Mouse (Mus musculus): ENCODE results near the gene Ly6g5c.

The Ly6g5c gene

DNA sequence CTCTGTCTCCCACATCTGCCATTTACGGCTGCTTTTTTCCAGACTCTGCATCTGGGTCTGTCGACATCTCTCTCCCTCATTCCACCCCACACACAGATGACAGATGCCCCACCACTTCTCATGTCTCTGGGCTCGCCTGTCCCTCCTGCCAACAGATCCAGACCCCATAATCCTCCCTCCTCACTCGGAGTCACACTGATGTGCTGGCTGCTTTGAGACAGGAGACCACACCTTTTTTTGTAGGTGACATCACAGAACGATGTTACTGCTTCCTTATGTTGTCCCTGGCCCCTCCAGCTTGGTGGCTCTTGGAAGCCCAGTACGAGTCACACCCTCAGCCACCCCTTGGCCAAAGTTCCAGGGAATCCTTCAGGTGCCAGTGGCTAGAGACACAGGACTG is 27.8 kb upstream of the Ly6g5c start:
- no peak for ATAC-seq (ENCODE audit: insufficient number of reproducible peaks, low FRiP score, low TSS enrichment)

DNA sequence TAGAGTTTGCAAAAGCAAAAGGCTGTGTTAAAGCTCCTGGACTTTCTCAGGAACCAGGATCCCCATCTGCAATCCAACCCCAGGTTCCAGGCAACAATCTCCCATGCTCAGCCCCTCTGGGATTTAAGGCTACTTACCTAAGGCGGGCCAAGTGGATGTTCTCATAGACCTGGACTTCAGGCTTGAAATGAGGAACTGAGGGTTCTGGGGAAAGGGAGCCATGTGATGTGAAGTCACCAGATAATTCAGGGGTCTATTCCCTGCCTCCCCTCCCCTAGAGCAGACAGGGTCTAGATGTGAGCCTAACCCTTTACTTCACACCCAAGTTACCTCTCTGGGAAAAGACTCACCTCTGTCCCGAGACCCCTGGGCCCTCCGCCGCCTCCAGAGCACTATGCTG is 27.4 kb upstream of the Ly6g5c start:
- no peak for ATAC-seq (ENCODE audit: insufficient number of reproducible peaks, low FRiP score, low TSS enrichment)

DNA sequence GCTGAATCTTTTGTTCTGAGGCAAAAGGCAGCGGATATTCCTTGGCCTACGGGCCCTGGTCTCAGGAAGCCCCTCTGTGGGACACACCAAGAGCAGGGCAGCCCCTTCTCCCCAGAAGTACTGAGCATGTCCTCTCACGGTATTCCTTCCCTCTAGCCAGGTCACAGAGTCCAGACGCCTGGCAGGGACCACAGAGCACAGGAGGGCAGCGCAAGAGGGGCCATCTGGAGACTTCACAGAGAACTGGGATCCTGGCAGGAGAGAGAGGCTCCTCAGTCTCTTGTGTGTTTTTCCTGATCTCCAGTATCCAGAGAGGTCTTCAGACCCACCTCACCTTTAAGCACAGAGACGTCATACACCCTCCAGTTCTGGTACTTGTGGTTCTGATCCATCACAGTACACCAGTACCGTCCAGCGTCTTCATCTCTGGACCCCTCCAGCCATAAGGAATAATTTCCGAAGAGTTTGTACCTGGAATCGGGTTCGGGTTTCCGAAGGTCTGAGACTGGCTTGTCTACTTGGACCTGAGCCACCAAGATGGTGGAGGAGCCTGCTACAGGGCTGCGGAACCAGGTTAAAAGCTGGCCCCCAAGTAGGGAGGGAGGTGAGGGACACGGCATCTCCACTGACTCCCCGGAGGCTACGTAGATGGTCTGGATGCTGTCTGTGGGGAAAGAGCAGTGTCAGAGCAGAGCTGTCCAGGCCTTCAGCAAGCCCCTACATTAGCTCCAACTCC is 25.1 kb upstream of the Ly6g5c start:
- peak; percentile 65; the same call in 1 of the 2 replicates for ATAC-seq (ENCODE audit: insufficient number of reproducible peaks, low FRiP score, low TSS enrichment)

DNA sequence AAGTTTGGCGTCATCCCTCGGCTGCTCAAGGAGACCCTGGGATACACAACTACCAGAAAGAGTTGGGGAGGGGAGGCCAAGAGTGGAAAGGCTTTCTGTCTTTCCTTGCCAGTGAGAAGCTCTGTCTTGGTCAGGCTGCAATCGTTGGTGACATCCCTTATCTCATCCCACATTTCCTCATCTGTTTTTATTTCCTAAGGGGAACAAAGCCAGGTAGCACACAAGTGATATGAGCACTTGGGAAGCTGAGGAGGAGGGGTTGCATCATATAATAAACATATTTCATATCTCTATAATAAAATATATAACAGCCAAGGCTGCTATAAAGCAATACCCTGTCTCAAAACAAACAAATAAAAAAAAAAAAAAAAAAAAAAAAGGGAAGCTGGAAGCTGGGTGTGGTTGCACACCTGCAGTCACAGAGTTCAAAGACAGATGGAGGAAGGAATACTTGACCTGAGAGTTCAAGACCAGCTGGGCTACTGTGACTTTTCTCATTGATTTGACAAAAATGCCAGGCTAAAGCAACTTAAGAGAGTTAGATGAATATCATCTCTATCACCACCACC is 24.1 kb upstream of the Ly6g5c start:
- no peak for ATAC-seq (ENCODE audit: insufficient number of reproducible peaks, low FRiP score, low TSS enrichment)

DNA sequence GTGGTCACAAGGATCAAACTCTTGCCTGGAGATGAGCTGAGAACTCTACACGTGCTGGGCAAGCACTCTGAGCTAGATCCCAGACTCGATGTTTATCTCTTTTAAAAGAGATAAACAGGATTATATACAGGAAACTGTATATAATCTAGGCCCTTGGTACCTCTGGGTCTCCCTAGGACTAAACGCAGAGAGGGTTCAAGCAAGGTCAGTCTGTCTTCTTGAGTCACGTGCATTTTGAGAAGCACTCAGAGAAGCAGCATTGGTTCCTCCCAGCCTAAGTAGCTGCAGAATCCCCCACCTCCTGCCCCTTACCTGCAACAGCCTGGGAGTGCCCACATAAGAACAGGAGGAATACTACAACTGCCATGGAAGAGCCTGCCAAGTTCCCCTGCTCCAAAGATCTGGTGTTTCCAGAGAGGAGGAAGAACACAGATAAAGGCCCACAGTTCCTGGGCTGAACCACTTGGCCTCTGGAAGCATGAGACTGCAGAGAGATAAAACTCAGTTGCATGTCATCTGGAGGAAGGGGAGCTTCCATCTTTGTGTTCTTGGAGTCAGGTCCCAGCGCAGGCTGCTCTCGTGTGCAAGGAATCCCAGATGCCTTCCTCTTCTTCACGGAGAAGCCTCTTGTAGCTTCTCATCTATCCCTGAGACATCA is 22.7 kb upstream of the Ly6g5c start, which contains the start of gene Ly6g6f:
Gene Ly6g6f, minus strand, starts transcription at position 403 of the 658 bp plus-strand sequence.
- ATAC-seq (ENCODE audit: insufficient number of reproducible peaks, low FRiP score, low TSS enrichment), result no peak

DNA sequence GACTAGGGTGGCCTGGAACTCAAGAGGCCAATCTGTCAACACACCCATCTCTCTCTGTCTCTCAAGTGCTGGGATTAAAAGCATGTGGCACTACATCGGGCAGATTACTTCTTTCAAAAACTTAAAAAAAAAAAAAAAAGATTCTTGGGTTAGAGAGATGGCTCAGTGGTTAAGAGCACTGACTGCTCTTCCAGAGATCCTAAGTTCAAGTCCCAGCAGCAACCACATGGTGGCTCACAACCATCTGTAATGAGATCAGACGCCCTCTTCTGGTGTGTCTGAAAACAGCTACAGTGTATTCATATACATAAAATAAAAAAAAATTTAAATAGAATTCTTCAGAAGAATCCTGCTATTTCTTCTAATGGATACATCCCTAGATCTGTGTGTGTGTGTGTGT is 19.9 kb upstream of the Ly6g5c start:
- no peak for ATAC-seq (ENCODE audit: insufficient number of reproducible peaks, low FRiP score, low TSS enrichment)

DNA sequence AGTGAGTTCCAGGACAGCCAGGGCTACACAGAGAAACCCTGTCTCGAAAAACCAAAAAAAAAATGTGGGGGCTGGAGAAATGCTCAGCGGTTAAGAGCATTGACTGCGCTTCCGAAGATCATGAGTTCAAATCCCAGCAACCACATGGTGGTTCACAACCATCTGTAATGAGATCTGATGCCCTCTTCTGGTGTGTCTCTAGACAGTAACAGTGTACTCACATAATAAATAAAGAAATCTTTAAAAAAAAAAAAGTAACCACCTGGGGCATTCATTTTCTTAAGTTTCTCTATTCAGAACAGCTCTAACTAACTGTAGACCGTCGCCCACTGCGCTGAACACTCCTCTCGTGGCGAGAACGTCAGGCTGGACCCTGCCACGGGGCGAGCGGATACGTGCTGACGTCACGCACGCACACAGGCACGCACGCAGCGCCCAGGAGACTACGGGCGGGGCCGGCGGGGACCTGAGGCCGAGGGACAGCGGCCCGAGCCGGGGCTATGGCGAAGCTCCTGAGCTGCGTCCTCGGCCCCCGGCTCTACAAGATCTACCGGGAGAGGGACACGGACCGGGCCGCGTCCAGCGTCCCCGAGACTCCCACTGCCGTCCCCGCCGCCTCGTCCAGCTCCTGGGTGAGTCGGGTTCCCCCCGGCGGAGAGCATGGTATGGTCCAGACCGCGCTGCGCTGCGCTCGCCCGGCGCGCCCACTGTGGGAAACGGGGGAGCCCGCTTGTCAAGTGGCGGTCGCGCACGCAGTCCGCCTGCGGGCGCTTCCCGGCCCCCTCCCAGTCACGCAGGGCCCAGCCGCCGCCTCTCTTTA is 19.0 kb upstream of the Ly6g5c start, which contains the start of gene Abhd16a:
Gene Abhd16a, plus strand, starts transcription at position 439 of the 820 bp plus-strand sequence.
- ATAC-seq (ENCODE audit: insufficient number of reproducible peaks, low FRiP score, low TSS enrichment), result peak; percentile 83

DNA sequence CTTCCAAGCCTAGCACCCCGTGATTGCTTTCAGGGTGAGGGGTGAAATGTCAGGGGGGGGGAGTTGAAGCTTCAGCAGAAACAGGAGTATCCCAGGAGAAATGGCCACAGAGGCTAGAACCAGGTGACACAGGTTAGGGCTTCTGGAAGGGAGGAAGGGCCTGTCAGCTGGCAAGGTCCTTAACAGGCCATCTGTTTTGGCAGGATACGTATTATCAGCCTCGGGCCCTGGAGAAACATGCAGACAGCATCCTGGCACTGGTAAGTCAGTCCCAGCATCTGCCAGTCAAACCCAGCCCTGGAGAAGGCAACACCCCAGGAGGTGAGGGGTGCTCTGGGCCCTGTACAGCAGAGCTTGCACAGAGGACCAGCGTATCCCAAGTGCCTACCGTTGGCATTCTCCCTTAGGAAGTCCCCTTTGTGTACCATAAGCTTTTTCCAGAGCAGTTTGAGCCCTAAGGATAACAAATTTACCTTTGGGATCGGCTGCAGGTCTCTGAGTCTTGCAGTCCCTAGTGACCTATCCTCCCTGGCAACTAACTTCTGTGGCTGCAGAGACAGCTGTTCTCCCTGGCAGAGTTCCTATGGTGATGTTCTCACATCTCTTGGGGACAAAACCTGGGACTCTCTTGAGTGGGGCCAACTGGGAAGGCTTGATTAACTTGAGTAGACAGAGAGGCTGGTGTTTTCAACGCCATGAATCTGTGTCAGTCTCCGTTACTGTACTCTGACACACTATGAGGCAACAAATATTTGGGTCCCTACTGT is 17.7 kb upstream of the Ly6g5c start:
- ATAC-seq (ENCODE audit: insufficient number of reproducible peaks, low FRiP score, low TSS enrichment), result peak; percentile 83

DNA sequence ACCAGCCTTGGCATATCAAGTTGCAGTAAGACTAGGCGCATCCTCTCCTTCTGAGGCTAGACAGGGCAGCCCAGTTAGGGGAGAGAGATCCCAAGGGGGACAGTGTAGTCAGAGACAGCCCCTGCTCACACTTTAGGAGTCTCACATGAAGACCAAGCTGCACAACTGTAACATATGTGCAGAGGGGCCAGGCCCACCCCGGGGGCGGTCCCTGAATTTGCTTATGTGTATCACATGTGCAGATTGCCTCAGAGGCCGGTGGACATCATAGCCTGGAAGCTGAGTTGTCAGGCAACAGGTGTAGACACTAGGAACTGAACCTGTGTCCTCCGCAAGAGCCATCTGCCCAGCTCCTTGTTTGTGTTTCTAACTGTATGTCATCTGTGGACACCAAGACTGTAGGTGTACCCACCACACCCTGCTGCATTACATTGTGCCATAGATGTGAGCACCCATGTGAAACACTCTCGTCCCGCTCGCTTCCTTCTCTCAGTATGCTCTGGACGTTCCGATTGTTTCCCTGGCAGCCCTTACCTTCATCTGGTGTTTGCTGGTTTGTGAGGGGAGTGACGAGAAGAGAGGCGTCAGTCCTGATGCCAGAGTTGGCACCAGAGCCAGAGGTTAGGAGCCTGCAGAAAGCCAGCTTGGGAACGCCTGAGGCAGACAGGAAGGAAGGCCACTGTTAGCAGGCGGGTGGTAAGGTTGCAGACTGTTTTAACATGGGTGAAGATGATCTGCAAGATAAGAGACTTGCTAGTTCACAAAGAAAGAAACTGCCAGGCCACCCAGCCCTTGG is 15.5 kb upstream of the Ly6g5c start:
- ATAC-seq (ENCODE audit: insufficient number of reproducible peaks, low FRiP score, low TSS enrichment), result no peak

DNA sequence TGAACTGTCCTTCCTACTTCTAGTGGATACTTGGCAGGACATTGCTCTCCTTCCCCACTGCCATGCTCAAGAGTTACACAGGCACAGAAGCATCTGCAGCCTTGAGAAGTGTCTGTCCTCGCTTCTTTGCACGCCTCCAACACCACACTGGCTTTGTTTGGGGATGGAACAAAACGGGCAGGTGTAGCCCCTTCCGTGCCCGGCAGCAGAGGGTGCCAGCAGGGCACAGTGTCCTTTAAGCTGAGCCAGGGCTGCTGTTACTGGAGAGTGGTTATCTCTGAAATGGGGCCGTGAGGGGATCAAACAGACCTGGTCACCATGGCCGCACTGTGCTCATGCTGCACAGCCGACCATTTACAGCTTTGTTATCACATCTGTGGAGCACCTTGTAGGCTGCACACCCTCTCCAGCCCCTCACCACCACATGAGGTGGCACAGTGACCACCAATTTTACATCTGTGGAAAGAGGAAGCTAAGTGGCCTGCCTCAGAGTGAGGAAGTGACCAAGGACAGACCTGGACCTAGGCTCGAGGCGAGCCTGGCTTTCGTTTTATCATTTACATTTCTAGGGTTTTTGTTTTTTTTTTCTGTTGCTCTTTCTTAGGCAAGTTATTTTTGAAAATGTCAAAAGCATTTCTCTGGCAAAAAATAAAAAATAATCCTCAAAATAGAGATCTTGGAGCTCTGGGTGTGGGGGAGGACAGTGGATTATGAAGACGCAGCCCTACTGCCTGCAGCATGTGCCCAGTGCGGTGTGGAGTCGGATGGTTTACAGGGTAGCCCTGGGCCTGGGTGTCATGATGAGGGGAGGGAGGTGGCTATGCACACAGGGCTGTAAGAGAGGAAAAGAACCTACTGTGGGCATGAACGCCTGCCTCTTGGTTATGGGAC is 13.4 kb upstream of the Ly6g5c start:
- no peak for ATAC-seq (ENCODE audit: insufficient number of reproducible peaks, low FRiP score, low TSS enrichment)

DNA sequence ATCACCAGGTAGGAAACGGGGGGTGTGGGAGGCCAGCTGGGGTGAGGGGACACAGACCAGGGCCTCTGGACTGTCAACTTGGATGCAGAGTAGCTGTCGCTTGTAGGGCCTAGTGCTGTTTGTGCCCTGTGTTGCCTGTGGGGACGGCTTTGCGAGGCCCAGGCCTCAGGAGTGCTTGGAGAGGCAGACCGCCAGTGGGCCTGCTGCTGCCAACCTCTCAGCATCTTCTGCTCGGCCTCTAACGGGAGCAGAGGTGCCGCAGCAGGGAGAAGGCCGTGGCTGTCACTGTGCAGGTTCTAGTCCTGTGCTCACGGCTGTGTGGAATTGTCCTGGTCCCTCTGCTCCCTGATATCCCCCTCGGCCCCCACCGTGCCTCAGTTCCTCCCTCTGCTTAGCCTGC is 11.5 kb upstream of the Ly6g5c start:
- ATAC-seq (ENCODE audit: insufficient number of reproducible peaks, low FRiP score, low TSS enrichment), result no peak

DNA sequence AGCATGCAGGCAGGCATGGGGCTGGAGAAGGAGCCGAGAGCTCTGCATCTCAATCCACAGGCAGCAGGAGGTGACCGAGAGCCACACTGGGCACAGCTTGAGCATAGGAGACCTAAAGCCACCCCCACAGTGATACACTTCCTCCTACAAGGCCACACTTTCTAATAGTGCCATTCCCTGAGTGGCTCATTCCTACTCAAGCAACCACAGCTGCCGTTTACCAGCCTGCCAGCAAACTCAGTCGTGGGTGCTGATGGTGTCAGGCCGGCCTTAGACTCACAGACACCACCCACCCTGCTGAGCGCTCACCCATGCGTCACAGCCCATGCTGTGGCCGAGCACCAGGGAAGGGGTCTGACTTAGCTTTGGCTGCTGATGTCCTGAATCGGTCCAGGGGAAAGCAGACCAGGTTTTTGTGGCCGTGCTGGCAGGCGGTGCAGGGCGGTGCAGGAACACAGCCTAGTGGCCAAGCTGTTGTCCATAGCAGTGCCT is 10.9 kb upstream of the Ly6g5c start:
- peak; percentile 52; the same call in 1 of the 2 replicates for ATAC-seq (ENCODE audit: insufficient number of reproducible peaks, low FRiP score, low TSS enrichment)

DNA sequence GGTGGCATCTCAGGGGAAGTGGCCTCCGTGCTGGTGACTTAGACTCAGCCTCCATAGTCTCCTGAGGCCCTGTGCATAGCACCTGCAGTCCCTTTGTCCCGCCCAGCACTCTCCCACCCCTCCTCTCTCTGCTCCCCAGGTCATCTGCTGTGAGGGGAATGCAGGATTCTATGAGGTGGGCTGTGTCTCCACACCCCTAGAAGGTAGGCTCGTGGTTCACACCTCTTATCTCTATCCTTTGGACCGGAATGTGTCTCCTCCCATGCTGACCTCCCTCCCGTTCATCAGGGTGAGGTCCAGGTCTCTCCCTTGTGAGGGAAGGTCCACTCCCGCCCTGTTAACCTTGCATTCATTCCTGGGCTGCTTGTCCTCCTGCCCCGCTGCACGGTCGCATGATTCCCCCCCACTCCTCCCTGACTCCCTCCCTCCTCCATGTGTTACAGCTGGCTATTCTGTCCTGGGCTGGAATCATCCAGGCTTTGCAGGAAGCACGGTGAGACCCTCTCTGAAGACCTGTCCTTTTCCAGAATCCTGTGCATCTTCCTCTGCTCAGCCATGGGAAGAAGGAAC is 7.8 kb upstream of the Ly6g5c start:
- ATAC-seq (ENCODE audit: insufficient number of reproducible peaks, low FRiP score, low TSS enrichment), result no peak

DNA sequence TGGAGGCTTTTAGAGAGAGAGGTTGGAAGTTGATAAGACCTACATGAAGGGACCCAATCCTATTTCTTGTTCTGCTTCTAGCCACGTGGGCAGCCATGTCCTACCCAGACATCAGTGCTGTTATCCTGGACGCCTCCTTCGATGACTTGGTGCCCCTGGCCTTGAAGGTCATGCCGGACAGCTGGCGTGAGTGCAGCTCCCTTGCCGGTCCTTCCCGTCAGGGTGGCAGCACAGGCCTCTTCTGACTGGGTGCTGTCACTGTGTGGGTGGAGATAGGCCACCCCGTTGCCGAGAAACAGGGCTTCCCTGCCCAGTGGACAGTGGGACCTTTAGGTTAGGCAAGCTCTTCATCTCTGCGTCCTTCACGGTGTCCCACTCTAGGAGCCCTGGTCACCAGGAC is 6.9 kb upstream of the Ly6g5c start:
- ATAC-seq (ENCODE audit: insufficient number of reproducible peaks, low FRiP score, low TSS enrichment), result no peak

DNA sequence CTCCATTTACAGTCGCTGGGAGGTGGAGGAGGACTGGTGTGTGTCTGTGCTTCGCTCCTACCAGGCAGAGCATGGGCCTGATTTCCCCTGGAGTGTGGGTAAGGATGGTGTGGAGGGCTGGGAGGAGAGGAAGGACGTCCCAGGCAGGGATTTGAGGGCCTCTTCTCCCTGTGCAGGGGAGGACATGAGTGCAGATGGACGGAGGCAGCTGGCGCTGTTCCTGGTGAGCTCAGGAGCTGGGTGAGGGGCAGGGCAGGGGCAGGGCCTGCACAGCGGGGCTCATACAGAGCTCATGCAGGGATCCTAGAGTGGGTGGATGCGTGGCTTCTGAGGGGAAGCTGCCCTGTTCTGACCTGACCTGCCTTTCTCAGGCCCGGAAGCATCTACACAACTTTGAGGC is 5.8 kb upstream of the Ly6g5c start:
- no peak for ATAC-seq (ENCODE audit: insufficient number of reproducible peaks, low FRiP score, low TSS enrichment)

DNA sequence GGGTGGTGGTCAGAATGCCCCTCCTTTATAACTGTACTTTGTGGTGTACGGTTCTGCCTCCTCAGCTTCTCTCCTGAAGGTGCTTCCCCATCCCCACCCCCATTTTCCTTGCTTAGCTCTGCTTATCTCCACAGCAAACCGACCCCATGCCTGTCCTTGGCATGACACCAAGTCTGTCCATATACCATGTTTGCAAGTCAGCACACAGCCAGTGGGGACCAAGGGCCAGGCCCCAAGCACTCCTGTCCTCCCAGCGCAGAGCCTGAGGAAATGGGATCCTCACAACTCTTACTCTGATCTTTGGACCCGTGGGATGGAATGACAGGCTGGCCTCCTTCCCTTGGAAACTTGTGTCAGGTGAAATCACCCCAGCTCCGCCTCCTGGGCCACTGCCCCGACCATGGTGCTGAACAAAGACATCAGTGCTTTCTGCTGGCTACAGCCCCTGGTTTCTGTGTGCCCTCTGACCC is 4.8 kb upstream of the Ly6g5c start:
- ATAC-seq (ENCODE audit: insufficient number of reproducible peaks, low FRiP score, low TSS enrichment), result no peak

DNA sequence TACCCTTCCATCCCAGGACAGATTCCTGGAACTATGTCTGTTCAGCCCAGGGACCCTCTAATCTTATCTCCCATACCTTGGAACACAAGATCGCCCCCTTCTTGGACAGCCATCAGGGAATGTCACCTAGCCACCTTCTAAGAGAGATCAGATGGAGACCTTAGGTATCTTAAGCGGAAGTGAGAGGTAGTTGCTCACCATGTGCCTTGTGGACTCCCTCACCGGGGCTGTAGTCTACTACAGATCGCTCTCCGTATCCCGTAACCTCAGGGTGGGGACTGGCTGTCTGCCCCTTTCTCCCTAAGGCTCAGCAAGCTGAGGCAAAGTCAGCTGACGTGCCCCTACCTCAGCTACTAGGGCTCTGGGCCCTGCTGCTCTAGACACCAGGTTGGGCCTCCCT is 4.0 kb upstream of the Ly6g5c start:
- ATAC-seq (ENCODE audit: insufficient number of reproducible peaks, low FRiP score, low TSS enrichment), result no peak

DNA sequence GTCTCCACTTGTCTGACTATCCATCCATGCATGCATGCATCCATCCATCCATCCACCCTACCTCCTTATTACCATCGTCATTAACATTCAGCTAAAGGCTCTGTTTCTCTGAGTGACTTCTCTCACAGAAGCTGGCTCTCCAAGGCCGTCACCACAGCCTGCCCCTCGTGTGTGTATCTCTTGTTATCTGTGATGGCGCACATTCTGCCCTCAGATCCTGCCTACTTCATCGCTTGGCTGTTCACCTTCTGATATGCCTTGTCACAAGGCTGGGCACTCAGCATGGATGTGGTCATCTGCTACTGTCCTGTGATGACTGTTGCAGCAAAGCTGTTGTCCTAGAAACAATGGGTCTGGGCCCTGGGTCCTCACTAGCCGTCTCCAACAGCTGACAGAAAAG is 3.3 kb upstream of the Ly6g5c start:
- no peak for ATAC-seq (ENCODE audit: insufficient number of reproducible peaks, low FRiP score, low TSS enrichment)

Data from cerebellum, adult (tissue).